Mouse (Mus musculus) kidney, embryonic 14.5 days (tissue): ENCODE results near the gene Mfsd11. TPM values are rescaled to one million over a fixed set of nuclear protein-coding genes. Genes with fewer than 3 reads are reported as not detected.

Experiments used
- ATAC-seq: fragments of 200-750 bp; cut with Nextera tagmentation; 2 replicates; pipeline ENCODE4 v1.8.0; 2017; ENCODE audit warnings: moderate number of reproducible peaks, mild to moderate bottlenecking, moderate TSS enrichment, moderate library complexity; ENCODE audit not compliant: low FRiP score, low TSS enrichment
- H3K27ac ChIP-seq: fragments of 300-500 bp; sonication (generic); 2 replicates; pipeline ENCODE4 v1.5.1; 2014; ENCODE audit warnings: low read depth, mild to moderate bottlenecking, low read length, moderate library complexity, mixed read lengths
- H3K27me3 ChIP-seq: fragments of 300-500 bp; sonication (generic); 2 replicates; pipeline ENCODE4 v1.6.1; 2014; ENCODE audit warnings: mild to moderate bottlenecking, low read length; ENCODE audit not compliant: control insufficient read depth, insufficient read depth
- H3K36me3 ChIP-seq: fragments of 300-500 bp; sonication (generic); 2 replicates; pipeline ENCODE4 v1.6.1; 2014; ENCODE audit warnings: low read length, mixed read lengths; ENCODE audit not compliant: control insufficient read depth, insufficient read depth
- H3K4me1 ChIP-seq: fragments of 300-500 bp; sonication (generic); 2 replicates; pipeline ENCODE4 v1.6.1; 2014; ENCODE audit warnings: low read length, mixed read lengths; ENCODE audit not compliant: control insufficient read depth, insufficient read depth
- H3K4me2 ChIP-seq: fragments of 300-500 bp; sonication (generic); replicated peaks from 2 replicates; pipeline ENCODE4 v1.6.1; 2014; ENCODE audit warnings: low read depth, mild to moderate bottlenecking, low read length
- H3K4me3 ChIP-seq: fragments of 300-500 bp; sonication (generic); 2 replicates; pipeline ENCODE4 v1.5.1; 2014; ENCODE audit warnings: mild to moderate bottlenecking, low read length
- H3K9ac ChIP-seq: fragments of 300-500 bp; sonication (generic); 2 replicates; pipeline ENCODE4 v1.6.1; 2014; ENCODE audit warnings: low read depth, mild to moderate bottlenecking, low read length, moderate library complexity
- H3K9me3 ChIP-seq: fragments of 300-500 bp; sonication (generic); 2 replicates; pipeline ENCODE4 v1.6.1; 2016; ENCODE audit warnings: low read length; ENCODE audit not compliant: control insufficient read depth
- WGBS: fragments of 180-500 bp; shearing (Covaris S2); extraction: QIAGEN DNeasy Blood & Tissue Kit; methylation state at CpG from one replicate; pipeline ENCODE4 v1.1.7; 2014; 5-methylcytosine and 5-hydroxymethylcytosine counted together
- polyA plus RNA-seq: library from polyadenylated mRNA; unstranded; fragments of >200 nt; fragmentation: Nextera tagmentation; extraction: Ambion mirVana; gene quantifications from 2 replicates; pipeline ENCODE4 v1.2.1, GENCODE M21; 2014

Gene Mfsd11
- polyA plus RNA-seq, 1 experiment from 2014 or later, result 35.0 TPM

- Histone ChIP-seq H3K4me2 (no peak overlapping the region), H3K4me1 (peaks cover 4% of the 10 kb centered on the region; the same call in 1 of the 2 replicates), H3K27me3 (no peaks in the 10 kb centered on the region), H3K4me3 (no peak overlapping the region), H3K9me3 (no peaks in the 10 kb centered on the region), H3K36me3 (no peaks in the 10 kb centered on the region), H3K27ac (no peak overlapping the region), H3K9ac (no peak overlapping the region)
- no peak for ATAC-seq
- 74% methylated on average over 5 of the region's 5 CpGs for WGBS
Measured at GRCm38 (mm10) chr11:116881440-116881839, 29.2 kb downstream of the Mfsd11 start.

DNA sequence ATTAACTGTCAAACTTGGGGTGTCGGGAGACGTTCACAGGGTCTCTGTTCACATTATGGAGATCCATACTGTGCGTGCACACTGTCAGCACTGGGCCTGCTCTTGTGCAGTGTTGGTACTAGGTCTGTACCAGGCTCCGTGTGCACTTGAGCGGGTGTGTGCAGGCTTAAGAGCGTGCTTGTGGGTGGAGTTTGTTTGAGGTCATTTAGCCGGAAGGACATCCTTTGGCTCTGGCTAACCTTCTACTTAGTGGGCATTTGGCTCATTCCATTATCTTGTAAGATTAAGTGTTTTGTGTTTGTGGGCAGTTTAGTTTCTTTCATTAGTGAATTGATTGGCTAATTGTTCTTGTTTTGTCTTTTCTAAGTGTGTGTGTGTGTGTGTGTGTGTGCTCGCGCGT is 30.2 kb downstream of the Mfsd11 start:
- no peaks in the 10 kb centered on the region for H3K9me3 ChIP-seq
- WGBS, result 82% methylated on average over 10 of the region's 10 CpGs
- H3K4me2 ChIP-seq, result no peak overlapping the region
- no peak overlapping the region for H3K9ac ChIP-seq
- H3K4me1 ChIP-seq, result peaks cover 4% of the 10 kb centered on the region; the same call in 1 of the 2 replicates
- no peak overlapping the region for H3K27ac ChIP-seq
- no peak for ATAC-seq
- no peaks in the 10 kb centered on the region for H3K36me3 ChIP-seq
- 0 out of 2 replicates have a peak, but pooled peaks cover 6% of the 10 kb centered on the region for H3K27me3 ChIP-seq
- H3K4me3 ChIP-seq, result no peak overlapping the region

DNA sequence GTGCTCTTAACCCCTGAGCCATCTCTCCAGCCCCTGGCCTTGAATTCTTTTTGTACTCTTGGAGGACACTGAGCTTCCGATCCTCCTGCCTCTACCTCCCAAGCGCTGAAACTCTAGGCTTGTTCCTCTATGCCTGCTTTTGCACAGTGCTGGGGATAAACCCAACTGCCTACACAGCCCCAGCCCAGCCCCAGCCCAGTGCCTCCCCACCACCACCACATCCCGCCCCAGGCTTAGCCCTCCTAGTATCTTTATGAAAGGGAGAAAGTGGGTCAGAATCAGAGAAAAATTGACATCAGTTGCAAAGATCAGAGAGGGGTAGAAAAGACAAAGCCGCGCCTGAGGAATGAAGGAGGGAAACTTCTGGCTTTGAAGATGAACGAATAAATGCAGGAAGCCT is 31.8 kb downstream of the Mfsd11 start:
- Histone ChIP-seq H3K4me3 (no peak overlapping the region), H3K36me3 (no peaks in the 10 kb centered on the region), H3K4me2 (no peak overlapping the region), H3K27me3 (0 out of 2 replicates have a peak, but pooled peaks cover 6% of the 10 kb centered on the region), H3K9me3 (no peaks in the 10 kb centered on the region), H3K4me1 (peaks cover 4% of the 10 kb centered on the region; the same call in 1 of the 2 replicates), H3K27ac (no peak overlapping the region), H3K9ac (no peak overlapping the region)
- no peak for ATAC-seq
- WGBS, result 82% methylated on average over 6 of the region's 6 CpGs

- Histone ChIP-seq H3K9ac (peak overlapping the region; percentile 14; the same call in 1 of the 2 replicates), H3K27me3 (peaks cover 6% of the 10 kb centered on the region; the same call in 1 of the 2 replicates)
Measured at GRCm38 (mm10) chr11:116885275-116886151, 33.3 kb downstream of the Mfsd11 start.

GRCm38 (mm10) chr11:116887136-116887535 is 34.9 kb downstream of the Mfsd11 start:
- WGBS, result 45% methylated on average over 5 of the region's 5 CpGs
- ATAC-seq, result no peak
- no peak overlapping the region for H3K4me3 ChIP-seq
- no peaks in the 10 kb centered on the region for H3K36me3 ChIP-seq
- no peak overlapping the region for H3K9ac ChIP-seq
- no peak overlapping the region for H3K4me2 ChIP-seq
- peaks cover 6% of the 10 kb centered on the region; the same call in 1 of the 2 replicates for H3K27me3 ChIP-seq
- H3K4me1 ChIP-seq, result peaks cover 4% of the 10 kb centered on the region; the same call in 1 of the 2 replicates
- no peaks in the 10 kb centered on the region for H3K9me3 ChIP-seq
- H3K27ac ChIP-seq, result no peak overlapping the region

More at GRCm38 (mm10) chr11:116885275-116886151, 33.3 kb downstream of the Mfsd11 start:
- H3K4me3 ChIP-seq, result peak overlapping the region; percentile 19; the same call in 1 of the 2 replicates
- WGBS, result 4% methylated on average over 28 of the region's 28 CpGs
- peak; percentile 56 for ATAC-seq
- H3K9me3 ChIP-seq, result no peaks in the 10 kb centered on the region
- H3K27ac ChIP-seq, result no peak overlapping the region
- no peaks in the 10 kb centered on the region for H3K36me3 ChIP-seq
- peak overlapping the region; percentile 41 for H3K4me2 ChIP-seq
- H3K4me1 ChIP-seq, result peaks cover 4% of the 10 kb centered on the region; the same call in 1 of the 2 replicates

DNA sequence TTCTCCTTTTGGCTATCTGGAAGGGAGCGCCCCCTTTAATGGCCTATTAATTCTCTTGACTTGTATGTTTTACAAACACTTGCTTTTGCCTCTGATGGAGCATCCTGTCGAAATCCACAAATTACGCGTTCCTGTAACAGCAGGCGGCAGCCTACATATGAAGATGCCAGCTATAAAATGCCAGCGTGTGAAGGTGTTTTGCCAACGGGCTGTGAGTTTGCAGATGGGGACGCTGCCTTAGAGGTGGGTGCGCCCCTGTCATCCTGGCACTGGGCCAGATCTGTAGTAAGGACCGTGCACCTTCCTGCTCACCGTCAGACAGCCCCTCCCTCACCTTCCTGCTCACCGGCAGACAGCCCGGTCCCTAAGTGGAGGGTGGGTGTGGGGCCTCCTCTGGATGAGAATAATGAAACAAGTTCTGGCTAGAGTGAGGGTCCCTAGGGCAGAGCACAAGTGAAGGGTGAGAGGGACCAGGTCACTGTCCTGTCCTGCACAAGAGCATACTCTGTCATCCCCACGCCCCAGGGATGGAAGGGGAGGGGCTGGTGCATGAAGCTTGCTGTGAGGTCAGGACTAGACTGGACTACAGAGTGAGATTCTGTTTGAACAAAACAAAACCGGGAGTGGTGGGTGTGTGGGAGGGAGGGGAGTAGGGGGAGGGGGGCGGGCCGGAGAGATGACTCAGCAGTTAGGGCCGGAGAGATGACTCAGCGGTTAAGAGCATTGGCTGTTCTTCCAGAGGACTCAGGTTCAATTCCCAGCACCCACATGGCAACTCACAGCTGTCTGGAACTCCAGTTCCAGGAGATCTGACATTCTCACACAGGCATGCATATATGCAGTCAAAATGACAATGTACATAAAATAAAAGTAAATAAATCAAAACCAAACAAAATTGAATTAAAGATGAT is 41.5 kb downstream of the Mfsd11 start:
- Histone ChIP-seq H3K4me2 (no peak overlapping the region), H3K4me1 (no peaks in the 10 kb centered on the region), H3K4me3 (no peak overlapping the region), H3K9ac (no peak overlapping the region), H3K27ac (no peak overlapping the region), H3K27me3 (no peaks in the 10 kb centered on the region; the same call in 1 of the 2 replicates), H3K9me3 (no peaks in the 10 kb centered on the region), H3K36me3 (no peaks in the 10 kb centered on the region)
- 0 out of 2 replicates have a peak, but pooled peaks have one; percentile 39 for ATAC-seq
- WGBS, result 56% methylated on average over 19 of the region's 19 CpGs

- Histone ChIP-seq H3K4me3 (no peak overlapping the region), H3K36me3 (no peaks in the 10 kb centered on the region), H3K4me2 (no peak overlapping the region), H3K4me1 (no peaks in the 10 kb centered on the region), H3K9me3 (no peaks in the 10 kb centered on the region), H3K27ac (no peak overlapping the region), H3K9ac (no peak overlapping the region), H3K27me3 (no peaks in the 10 kb centered on the region)
- WGBS, result 82% methylated on average over 3 of the region's 3 CpGs
- no peak for ATAC-seq
Measured at GRCm38 (mm10) chr11:116895402-116895801, 43.2 kb downstream of the Mfsd11 start.

DNA sequence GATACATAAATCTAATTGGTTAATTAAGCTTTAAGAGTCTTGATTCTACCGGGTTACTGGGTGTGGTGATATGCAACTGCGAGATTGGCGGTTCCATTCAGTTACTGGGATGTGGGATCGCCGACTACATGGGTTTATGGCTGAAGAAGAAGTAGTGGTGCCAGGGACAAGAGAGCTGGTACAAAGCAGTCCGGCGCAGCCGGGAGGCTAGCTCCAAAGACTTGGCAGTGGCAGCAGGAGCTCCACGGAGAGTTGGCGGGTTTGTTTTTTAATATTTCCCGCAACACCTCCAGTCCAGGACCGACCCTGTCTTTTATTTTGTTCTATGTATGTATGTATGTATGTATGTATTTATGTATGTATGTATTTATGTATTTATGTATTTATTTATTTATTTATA is 47.0 kb downstream of the Mfsd11 start:
- Histone ChIP-seq H3K9me3 (no peaks in the 10 kb centered on the region), H3K27me3 (0 out of 2 replicates have a peak, but pooled peaks cover 2% of the 10 kb centered on the region), H3K4me3 (no peak overlapping the region), H3K27ac (no peak overlapping the region), H3K9ac (no peak overlapping the region), H3K36me3 (no peaks in the 10 kb centered on the region), H3K4me1 (no peaks in the 10 kb centered on the region), H3K4me2 (no peak overlapping the region)
- no peak for ATAC-seq
- 96% methylated on average over 12 of the region's 12 CpGs for WGBS
